Mouse (Mus musculus) kidney, postnatal 4 days (tissue): ENCODE data around the gene Cpeb1.

Experiments used
- DNase-seq, 2 experiments: peaks; one replicate each; pipeline ENCODE4 v3.0.0; 2021; ENCODE audit warnings: mixed read lengths in 2 of 2

Gene Cpeb1

GRCm38 (mm10) chr7:81326043-81326442, 129.2 kb downstream of the Cpeb1 start:
- no peak for DNase-seq

- DNase-seq, result no peak
Measured at GRCm38 (mm10) chr7:81321776-81322175, 133.5 kb downstream of the Cpeb1 start.

GRCm38 (mm10) chr7:81319749-81320148, 135.5 kb downstream of the Cpeb1 start:
- DNase-seq, result peak; percentile 24 to 45

- DNase-seq, result peak in 1 of 2 experiments; percentile 27
Measured at GRCm38 (mm10) chr7:81315583-81315982, 139.7 kb downstream of the Cpeb1 start.

- DNase-seq, result no peak
Measured at GRCm38 (mm10) chr7:81311581-81311980, 143.7 kb downstream of the Cpeb1 start.

- no peak for DNase-seq
Measured at GRCm38 (mm10) chr7:81311130-81311529, 144.1 kb downstream of the Cpeb1 start.

- DNase-seq, result no peak
Measured at GRCm38 (mm10) chr7:81309247-81309646, 146.0 kb downstream of the Cpeb1 start.

- DNase-seq, result no peak
Measured at GRCm38 (mm10) chr7:81307735-81308134, 147.5 kb downstream of the Cpeb1 start.

GRCm38 (mm10) chr7:81304675-81305074, 150.6 kb downstream of the Cpeb1 start:
- no peak for DNase-seq

- DNase-seq, result no peak
Measured at GRCm38 (mm10) chr7:81304100-81304499, 151.2 kb downstream of the Cpeb1 start.

GRCm38 (mm10) chr7:81303682-81304081, 151.6 kb downstream of the Cpeb1 start:
- peak; percentile 26 to 40 for DNase-seq

- DNase-seq, result peak in 1 of 2 experiments; percentile 18
Measured at GRCm38 (mm10) chr7:81301323-81301722, 153.9 kb downstream of the Cpeb1 start.

GRCm38 (mm10) chr7:81298206-81298605, 157.1 kb downstream of the Cpeb1 start:
- DNase-seq, result no peak
